Mouse (Mus musculus): ENCODE data around the gene Olfr1445.

The Olfr1445 gene

GRCm38 (mm10) chr19:12883555-12883954 lies at the start of gene Olfr1445:
Gene Olfr1445 (plus strand): TSS chr19:12883855.
- in situ Hi-C loops (cut with MboI): no loop called here

DNA sequence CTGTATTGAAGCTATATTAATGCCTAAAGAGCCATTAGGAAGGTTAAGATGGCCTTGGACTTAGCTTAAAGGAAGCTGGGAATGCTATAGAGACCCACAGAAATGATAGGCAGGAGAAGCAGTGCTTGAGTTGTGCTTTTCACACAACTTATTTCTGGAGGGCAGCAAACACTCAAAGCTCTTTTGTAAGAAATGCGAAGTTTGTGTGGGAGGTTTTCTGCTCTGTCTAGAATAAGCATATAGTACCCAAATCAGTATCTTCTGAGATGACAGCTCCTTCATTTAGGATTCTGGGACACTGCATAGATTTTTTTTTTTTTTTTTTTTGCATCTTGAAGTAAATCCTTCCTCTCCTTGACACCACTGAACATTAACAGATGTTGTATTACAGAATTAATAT lies 45.1 kb upstream of the Olfr1445 start:
- in situ Hi-C loops (cut with MboI): no loop called here

DNA sequence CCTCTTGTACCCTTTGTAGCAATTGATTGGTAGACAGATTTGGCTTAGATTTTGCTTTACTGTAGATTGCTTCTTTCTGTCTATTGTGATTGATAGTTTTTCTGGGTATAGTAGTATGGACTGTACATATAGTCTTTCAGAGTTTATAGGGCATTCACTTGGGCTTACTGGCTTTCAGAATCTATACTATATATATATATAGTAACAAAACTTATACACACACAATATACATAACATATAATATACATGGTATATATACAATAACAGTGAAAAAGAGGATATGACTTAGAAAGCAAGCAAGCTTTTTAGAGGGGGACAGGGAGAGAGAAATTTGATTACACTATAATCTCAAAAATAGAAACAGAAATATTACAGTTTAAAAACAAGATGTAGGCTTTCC lies 37.3 kb upstream of the Olfr1445 start, which contains the start of gene Gm5244:
Gm5244 (plus strand) TSS at position 301 of the 400 bp plus-strand sequence.
- in situ Hi-C loops (cut with MboI): no loop called here

GRCm38 (mm10) chr19:12856983-12857382 lies 26.7 kb upstream of the Olfr1445 start, which contains the start of gene Olfr1444:
Gene Olfr1444 (plus strand): TSS chr19:12857283.
- in situ Hi-C loops (cut with MboI): no loop called here

GRCm38 (mm10) chr19:12893424-12893823 lies 9.8 kb downstream of the Olfr1445 start, which contains the start of gene Olfr1446:
Gene Olfr1446 (minus strand): TSS chr19:12893524.
- in situ Hi-C loops (cut with MboI): no loop called here

DNA sequence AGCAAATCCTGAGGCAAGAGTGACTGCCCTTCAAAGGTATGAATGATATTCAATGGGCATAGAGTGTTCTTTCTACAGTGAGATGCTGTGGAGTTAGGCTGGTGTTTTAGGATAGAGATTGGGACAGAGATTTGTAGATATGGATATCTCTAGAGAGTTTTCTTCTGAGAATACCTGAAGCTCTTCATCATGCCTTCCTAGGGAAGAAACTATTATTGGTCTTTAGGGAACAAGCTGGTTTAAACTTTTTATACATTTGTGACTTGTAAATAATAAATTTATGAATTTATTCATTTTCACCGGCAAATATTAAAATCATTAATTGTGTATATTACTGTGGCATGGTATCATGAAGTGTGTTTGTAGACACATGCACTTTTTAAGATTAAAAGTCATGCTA lies 20.0 kb downstream of the Olfr1445 start, which contains the start of gene Olfr1447:
Olfr1447 (minus strand) TSS at position 101 of the 400 bp plus-strand sequence.
- in situ Hi-C loops (cut with MboI): no loop called here

- in situ Hi-C loops (cut with MboI): no loop called here
Measured at GRCm38 (mm10) chr19:12924319-12924718, 40.7 kb downstream of the Olfr1445 start, which contains the start of gene Olfr1448. Gene Olfr1448 (minus strand): TSS chr19:12924419.

- in situ Hi-C loops (cut with MboI): no loop called here
Measured at GRCm38 (mm10) chr19:12930540-12930939, 46.9 kb downstream of the Olfr1445 start, which contains the start of gene Olfr1449. Gene Olfr1449 (plus strand): TSS chr19:12930840.
